Mouse (Mus musculus): ENCODE results near the gene Msx3. TPM values are rescaled to one million over a fixed set of nuclear protein-coding genes. Genes with fewer than 3 reads are reported as not detected.

The Msx3 gene
- polyA plus RNA-seq (2012; rRNA removed): 1.3 and 4.0 TPM in 2 replicates

DNA sequence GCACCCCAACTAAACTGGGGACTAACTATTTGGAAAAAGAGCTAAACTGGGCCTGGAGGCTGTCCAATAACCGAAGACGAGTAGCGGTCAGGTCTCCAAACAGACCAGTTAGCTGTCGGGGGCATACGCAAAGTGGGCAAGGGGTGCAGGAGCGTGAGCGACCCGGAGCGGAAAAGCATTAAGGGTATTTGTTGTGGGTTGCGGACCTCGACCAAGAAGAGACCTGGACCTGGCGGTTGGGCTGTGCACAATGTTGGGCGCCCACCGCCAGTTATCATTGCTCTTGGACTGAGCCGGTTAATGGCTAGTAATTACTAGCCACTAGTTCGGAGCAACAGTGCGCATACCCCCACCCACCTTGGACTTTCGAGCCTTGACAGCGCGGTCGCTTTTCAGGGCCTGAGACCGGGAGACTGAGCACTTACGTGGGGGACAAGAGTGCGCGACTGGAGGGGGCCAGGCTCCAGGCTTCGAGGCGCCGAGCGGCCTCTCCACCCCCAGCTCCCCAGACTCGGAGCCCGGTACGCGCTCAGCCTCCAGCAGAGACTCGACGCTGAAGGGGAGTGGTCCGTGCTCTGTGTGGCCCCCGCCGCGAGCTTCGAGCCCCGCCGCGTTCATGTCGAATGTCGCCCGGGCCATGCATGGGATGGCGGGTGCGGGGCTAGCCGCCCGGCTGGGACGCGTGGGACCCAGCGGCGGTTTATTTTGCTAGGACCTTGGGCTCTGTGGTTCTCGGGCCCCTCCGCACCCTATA lies at the start of gene Msx3:
Gene Msx3 (minus strand): TSS at position 729 of the 754 bp plus-strand sequence.
- TF ChIP-seq CTCF (IDR thresholded peaks at IDR 0.05; ENCODE audit: borderline replicate concordance, extremely low read depth, insufficient read depth, insufficient read length) (no peak), POLR2A (IDR thresholded peaks at IDR 0.05; ENCODE audit: borderline replicate concordance, extremely low read depth, insufficient read depth, insufficient read length, poor library complexity, severe bottlenecking) (no peak)
- DNase-seq (ENCODE audit: low read depth): peak; percentile 8

DNA sequence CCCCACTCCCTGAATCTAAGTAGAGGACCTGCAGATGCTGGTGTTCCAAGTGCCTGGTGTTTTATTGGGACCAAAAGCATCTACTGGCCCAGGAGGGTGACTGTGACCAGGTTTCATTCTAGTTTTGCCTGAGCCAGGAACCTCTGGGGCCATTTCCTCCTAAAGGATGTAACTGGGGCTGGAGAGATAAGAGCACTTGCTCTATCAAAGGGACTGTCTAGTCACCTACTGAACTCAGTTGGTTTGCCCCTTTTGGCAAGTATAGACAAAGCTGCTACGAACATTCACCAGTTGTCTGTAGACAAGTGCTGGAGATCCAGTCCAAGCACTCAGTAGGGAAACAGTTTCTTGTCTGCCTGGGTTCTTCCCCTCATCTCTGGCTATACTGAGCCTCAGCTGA lies 49.6 kb upstream of the Msx3 start:
- DNase-seq (ENCODE audit: low read depth): no peak
- TF ChIP-seq CTCF (IDR thresholded peaks at IDR 0.05; ENCODE audit: borderline replicate concordance, extremely low read depth, insufficient read depth, insufficient read length) (no peak), POLR2A (IDR thresholded peaks at IDR 0.05; ENCODE audit: borderline replicate concordance, extremely low read depth, insufficient read depth, insufficient read length, poor library complexity, severe bottlenecking) (no peak)

DNA sequence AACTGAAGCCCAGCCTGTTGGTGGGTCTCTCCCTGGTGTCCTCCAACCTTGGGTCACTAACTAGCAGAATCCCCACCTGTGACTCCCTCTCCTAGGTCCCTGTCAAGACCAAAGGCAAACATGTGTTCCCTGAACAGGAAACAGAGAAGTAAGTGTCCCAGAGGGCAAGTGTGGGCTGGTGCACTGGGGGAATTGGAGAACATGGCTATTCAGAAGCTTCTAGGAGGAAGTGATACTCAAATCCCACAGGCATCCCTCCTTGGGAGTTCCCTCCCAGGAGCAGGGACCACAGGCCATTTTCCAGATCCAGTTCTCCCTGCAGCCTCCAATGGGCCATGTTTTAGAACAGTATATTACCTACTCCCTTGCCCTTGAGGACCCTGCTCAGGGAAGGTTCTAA lies 47.2 kb upstream of the Msx3 start:
- DNase-seq (ENCODE audit: low read depth): no peak
- no peak for TF ChIP-seq POLR2A (IDR thresholded peaks at IDR 0.05; ENCODE audit: borderline replicate concordance, extremely low read depth, insufficient read depth, insufficient read length, poor library complexity, severe bottlenecking)
- TF ChIP-seq CTCF (IDR thresholded peaks at IDR 0.05; ENCODE audit: borderline replicate concordance, extremely low read depth, insufficient read depth, insufficient read length): no peak

DNA sequence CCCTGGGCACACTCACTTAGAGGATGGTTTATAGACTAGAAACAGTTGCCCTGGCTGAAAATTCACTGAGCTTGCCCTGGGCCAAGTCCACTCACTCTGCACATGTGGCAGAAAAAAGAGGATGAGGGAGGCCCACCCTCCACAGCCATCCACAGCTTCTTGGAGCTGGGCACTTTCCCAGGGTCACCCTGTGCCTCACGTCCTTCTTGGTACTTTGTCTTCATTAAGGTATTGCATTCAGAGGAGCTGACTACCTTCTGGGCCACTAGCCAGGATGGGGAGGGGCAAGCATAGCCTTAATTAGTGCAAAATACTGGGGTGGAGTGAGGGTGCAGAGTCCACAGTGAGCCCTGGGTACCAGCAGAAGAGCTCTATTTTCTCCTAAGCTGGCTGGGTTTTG lies 46.7 kb upstream of the Msx3 start:
- TF ChIP-seq POLR2A (IDR thresholded peaks at IDR 0.05; ENCODE audit: borderline replicate concordance, extremely low read depth, insufficient read depth, insufficient read length, poor library complexity, severe bottlenecking): no peak
- no peak for TF ChIP-seq CTCF (IDR thresholded peaks at IDR 0.05; ENCODE audit: borderline replicate concordance, extremely low read depth, insufficient read depth, insufficient read length)
- DNase-seq (ENCODE audit: low read depth): peak; percentile 31

DNA sequence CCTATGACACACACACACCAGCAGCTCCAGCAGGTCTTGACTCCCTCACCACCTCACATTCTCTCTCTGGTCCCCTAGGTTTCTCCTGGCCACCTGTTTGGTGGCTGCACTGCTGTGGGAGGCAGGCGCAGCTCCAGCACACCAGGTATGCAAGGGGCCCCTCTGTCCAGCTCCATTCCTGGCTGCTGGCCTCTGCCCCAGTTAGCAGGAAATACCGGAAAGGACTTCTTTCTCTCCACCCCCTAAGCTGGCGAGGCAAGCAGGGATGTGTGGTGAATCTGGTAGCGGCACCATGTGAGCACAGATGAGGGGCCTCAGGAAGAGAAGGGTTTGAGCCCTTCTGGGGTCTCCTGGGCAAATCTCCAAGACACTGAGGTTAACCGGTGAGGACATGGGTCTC lies 46.1 kb upstream of the Msx3 start:
- TF ChIP-seq POLR2A (IDR thresholded peaks at IDR 0.05; ENCODE audit: borderline replicate concordance, extremely low read depth, insufficient read depth, insufficient read length, poor library complexity, severe bottlenecking) (no peak), CTCF (IDR thresholded peaks at IDR 0.05; ENCODE audit: borderline replicate concordance, extremely low read depth, insufficient read depth, insufficient read length) (no peak)
- DNase-seq (ENCODE audit: low read depth): no peak

DNA sequence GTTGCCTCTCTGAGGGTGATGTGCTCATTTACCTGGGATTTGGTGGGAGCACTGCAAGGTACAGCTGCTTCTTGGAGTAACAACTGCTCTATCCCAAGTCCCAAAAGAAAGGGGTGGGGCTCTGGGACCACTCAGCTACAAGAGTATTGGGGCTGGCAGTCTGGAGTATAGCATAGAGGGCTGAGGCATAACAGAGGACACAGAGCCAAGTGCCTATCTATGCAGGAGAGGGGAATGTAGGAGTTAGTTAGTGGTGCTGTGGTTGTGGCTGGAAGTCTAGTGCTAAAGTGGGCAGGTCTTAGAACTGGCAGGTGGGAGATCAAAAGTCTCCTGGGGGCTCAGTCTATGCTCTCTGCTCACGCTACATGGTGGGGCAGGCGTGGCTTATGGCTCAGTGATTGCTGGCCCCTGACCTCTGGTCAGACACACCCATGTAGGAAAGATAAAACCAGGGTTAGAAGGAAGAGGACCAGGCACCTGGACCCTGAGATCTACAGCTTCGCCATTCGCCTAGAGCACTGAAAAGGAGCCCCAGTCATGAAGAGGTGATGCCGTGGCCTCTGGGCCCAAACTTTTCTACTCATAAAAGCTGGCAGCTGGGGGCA lies 44.1 kb upstream of the Msx3 start, which contains the start of gene Prap1:
Gene Prap1 (plus strand): TSS at position 472 of the 605 bp plus-strand sequence.
- no peak for DNase-seq (ENCODE audit: low read depth)
- TF ChIP-seq POLR2A (IDR thresholded peaks at IDR 0.05; ENCODE audit: borderline replicate concordance, extremely low read depth, insufficient read depth, insufficient read length, poor library complexity, severe bottlenecking) (no peak), CTCF (IDR thresholded peaks at IDR 0.05; ENCODE audit: borderline replicate concordance, extremely low read depth, insufficient read depth, insufficient read length) (no peak)

DNA sequence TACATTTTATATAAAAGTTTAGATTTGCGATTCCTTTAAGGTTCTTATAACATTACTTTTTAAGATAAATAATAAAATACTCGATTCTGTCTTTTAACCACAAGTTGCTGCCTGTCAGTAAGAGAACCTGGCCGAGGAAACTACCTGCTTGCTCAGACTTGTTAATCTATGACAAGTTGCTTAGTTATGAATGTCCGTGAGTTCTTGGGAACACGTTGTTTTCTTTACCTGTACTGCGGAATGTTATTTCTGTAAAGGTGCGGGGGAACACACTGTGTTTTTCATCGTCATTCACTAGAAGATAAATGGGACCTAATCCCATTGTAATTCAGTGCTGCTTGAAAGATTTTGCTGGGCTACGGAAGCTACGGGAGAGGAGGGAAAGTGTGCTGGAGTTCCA lies 41.7 kb upstream of the Msx3 start:
- DNase-seq (ENCODE audit: low read depth): no peak
- TF ChIP-seq POLR2A (IDR thresholded peaks at IDR 0.05; ENCODE audit: borderline replicate concordance, extremely low read depth, insufficient read depth, insufficient read length, poor library complexity, severe bottlenecking): no peak
- no peak for TF ChIP-seq CTCF (IDR thresholded peaks at IDR 0.05; ENCODE audit: borderline replicate concordance, extremely low read depth, insufficient read depth, insufficient read length)

DNA sequence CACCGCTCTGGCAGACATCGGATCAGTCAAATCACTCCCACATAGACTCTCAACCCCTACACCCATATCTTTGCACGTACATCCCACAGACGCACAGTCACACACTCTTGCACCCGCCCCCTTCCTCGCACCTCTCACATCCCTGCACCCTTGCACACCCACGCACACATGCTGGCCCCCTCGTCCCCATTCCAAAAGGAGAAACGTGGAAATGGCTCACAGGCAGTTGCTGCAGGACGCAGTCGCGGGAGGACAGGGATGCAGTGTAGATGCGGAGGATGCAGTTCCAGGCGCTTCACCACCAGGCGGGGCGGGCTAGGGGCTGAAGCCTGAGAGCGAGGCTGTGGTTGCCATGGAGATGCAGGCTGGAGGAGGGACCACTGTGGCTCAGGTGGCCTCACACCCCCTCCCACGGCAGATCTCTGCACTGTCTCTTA lies 33.4 kb upstream of the Msx3 start, which contains the start of gene Caly:
Gene Caly (minus strand): TSS at position 307 of the 437 bp plus-strand sequence.
- peak; percentile 84 for TF ChIP-seq CTCF (IDR thresholded peaks at IDR 0.05; ENCODE audit: borderline replicate concordance, extremely low read depth, insufficient read depth, insufficient read length)
- TF ChIP-seq POLR2A (IDR thresholded peaks at IDR 0.05; ENCODE audit: borderline replicate concordance, extremely low read depth, insufficient read depth, insufficient read length, poor library complexity, severe bottlenecking): peak; percentile 10; the same call in 1 of the 2 replicates
- DNase-seq (ENCODE audit: low read depth): peak; percentile 96

DNA sequence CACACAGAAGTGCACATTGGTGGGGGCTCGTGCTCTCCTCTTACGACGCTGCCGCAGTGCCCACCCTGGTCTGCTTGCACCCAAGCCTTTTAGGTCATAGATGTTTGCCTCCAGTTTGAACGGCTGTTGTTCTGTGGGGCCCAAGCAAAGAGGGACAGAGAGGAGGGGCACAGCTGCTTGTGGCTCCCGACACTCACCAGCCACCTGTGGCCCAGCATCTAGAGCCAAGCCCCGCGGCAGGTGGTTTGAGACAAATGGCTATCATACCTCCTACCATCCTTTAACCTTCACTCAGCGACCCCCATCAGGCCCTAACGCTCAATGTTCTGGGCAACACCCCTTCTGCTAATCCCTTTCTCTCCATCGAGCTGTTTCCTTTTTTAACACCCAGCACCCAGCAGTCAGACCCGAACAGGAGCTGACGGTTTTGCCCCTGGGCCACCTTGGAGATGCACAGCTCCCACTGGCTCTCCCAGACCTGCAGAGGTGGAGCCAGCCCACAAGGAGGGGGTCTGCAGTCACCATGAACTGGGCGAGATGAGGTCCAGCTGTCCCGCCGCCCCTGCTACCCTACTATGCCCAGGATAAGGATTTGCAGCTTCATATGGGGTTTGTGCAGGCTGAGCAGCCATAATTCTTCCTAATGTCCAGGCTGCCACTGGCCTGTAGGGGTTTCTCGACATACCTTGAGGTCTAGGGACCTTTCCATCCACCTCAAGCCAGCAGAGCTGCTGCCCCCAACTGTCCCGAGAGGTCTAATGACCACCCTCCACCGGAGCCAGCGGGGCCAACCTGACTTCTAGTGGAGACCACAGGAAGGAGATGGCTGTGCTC lies 32.7 kb upstream of the Msx3 start:
- DNase-seq (ENCODE audit: low read depth): peak; percentile 43
- TF ChIP-seq CTCF (IDR thresholded peaks at IDR 0.05; ENCODE audit: borderline replicate concordance, extremely low read depth, insufficient read depth, insufficient read length) (no peak), POLR2A (IDR thresholded peaks at IDR 0.05; ENCODE audit: borderline replicate concordance, extremely low read depth, insufficient read depth, insufficient read length, poor library complexity, severe bottlenecking) (no peak)

DNA sequence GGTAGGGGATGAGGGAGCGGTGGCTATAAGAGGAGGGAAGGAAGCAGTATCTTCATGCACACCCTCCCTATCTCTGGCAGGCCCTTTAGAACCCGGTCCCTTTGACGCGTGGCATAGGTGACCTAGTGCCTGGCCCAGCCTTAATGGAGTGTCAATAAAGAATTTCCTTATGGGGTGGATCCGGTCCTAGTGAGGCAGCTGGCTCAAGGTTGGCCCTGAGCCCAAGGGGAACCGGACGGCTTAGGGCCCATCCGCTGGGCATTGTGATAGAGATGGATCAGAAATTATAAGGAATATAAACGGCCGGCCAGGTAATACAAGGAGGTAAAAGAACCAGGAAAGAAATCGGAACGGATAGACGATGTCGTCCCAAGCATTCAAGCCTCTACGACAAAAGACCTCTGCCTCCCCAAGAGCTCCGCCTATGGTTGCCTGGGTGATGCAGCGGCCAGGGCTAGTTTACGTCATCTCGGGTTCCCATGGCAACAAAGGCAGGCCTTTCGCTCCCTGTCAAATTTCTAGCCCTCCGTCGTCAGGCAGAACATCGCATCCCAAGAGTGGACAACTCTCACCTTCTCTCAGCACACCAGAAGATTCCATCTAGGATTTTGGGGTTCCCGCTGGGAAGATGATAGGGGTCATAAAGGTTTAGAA lies 31.7 kb upstream of the Msx3 start:
- no peak for TF ChIP-seq CTCF (IDR thresholded peaks at IDR 0.05; ENCODE audit: borderline replicate concordance, extremely low read depth, insufficient read depth, insufficient read length)
- TF ChIP-seq POLR2A (IDR thresholded peaks at IDR 0.05; ENCODE audit: borderline replicate concordance, extremely low read depth, insufficient read depth, insufficient read length, poor library complexity, severe bottlenecking): peak; percentile 62; the same call in 1 of the 2 replicates
- peak; percentile 97 for DNase-seq (ENCODE audit: low read depth)

All from brain, embryonic 14.5 days (tissue).